Mouse (Mus musculus): Measurements from ENCODE around the gene Eif5.

Eif5 gene

DNA sequence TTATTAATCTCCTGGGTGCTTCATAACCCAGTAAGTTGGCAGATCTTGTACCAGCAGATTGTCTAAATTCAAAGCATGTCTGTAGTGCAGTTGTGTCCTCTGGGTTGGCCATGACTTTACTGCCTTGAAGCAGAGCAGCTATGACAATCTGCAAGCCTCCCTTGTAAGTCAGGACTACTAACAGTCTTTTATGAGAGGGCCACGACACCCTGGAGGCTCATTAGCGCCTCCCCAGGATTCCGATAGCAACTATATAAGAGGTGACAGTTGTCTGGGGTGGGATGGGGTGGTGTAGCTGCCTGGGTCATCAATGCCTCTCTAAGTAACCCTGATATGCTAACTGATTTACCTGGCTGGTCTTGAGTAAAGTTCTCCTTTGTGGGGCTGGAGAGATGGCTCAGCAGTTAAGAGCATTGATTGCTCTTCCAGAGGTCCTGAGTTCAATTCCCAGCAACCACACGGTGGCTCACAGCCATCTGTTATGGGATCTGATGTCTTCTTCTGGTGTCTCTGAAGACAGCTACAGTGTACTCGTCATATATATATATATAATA lies 25.3 kb downstream of the Eif5 start:
- DNase-seq (ENCODE audit: low read depth, low spot score) = no peak

DNA sequence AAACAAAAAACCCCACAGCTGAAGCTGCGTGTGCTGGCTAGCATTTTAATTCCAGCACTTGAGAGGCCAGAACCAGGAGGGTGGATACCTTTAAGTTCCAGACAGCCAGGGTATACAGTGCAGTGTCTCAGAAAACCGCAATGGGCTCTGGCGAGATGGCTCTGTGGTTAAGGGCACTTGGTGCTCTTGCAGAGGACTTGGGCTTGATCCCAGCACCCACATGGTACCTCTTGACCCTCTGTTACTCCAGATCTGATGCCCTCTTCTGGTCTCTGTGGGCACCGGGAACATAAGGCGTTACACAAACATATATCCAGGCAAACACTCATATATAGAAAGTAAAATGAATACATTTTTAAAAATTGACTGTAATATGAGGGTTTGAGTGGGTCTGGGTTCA lies 27.5 kb downstream of the Eif5 start:
- DNase-seq (ENCODE audit: low read depth, low spot score) = no peak

DNA sequence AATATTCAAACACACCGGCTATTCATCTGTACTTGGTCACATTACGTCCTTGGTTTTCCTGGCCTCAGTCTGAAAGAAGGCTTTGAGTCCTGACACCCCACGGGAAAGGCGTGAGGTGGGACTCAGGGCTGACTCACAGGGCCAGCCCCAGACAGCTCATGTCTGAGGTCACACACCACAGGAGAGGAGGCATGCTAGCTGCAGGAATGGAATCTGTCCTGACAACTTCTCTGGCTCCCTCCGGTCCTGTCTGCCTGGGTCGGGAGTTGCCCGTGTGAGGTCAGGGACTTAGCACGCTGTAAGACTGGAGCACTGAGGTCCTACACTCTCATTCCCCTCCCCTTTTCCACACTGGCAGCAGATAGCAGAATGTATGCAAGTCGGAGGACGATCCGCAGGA lies 31.0 kb downstream of the Eif5 start:
- DNase-seq (ENCODE audit: low read depth, low spot score) = no peak

DNA sequence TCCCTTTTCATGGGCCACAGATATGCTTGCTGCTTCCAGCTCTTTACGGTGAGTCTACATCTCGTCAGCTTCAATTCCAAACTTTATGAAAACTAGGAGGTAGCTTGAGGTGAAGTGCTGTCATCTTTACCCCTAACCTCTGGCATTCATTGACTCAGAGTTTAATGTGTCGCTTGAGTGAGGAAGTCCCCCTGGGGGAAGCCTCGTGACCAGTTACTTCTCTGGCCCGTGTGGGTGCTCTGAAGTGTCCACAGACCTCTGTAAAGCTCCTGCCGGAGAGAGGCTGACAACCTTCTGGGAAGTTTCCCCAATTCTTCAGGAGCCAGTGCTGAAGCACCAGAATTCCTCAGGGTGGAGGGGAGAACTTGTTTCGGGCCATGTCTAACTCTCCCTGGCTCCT lies 34.6 kb downstream of the Eif5 start:
- DNase-seq (ENCODE audit: low read depth, low spot score) = no peak

DNA sequence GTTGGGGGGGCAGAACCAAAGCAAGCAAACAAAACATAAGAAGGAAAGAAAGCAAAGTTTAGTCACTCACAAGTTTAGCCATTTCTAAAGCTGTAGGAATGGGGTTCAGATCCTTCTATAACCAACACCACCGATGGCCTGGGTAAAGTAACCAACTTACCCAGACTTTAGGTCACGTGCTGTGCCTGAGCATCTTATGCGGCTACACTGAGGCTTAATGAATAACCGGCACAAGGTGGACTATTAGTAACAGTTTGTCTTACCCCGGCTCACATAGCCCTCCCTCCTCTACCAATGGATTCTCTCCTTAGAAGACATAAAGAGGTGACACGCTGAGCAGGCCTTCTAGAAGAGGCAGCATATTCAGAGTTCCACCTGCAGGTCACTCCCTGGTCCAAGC lies 35.5 kb downstream of the Eif5 start:
- DNase-seq (ENCODE audit: low read depth, low spot score) = no peak

DNA sequence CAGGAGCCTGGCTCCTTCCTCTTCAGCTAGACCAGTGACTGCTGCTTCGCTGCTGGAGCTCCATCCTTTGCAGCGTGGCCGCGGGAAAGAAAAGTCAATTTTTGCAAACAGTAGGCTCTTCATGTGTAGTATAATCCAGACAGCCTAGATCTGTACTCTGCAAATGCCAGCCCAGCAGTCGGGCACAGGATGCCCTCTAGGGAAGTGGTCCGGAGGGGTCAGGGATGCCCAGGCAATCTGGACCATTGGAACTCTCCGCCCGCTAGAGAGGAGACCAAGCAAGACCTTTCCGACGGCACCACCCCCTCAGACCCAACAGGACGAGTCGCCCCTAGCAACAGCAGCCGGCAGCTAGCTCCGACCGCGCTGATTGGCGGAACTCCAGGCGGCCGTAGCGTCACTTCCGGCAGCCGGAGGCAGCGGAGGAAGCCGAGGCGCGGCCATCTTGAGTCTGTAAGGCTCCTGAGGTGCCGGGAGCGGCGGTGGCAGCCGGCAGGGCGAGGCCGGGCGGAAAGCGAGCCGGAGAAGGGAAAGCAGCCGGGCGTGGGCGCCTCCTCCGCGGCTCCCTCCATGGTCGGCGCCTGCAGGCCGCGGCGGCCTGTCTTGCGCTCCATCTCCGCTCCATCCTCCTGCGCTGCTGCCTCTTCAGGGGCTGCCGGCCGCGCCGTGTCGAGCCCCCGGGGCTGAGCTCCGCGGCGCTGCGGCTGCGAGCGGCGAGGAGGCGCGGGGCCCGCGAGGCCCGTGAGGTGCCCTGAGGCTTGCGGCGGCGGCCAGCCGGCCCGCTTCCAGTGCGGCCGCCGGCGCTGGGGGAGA lies 36.5 kb downstream of the Eif5 start, which contains the start of gene Mark3:
TSS of gene Mark3 (plus strand) at position 450 of the 813 bp plus-strand sequence.
- peak; percentile 90 for DNase-seq (ENCODE audit: low read depth, low spot score)

DNA sequence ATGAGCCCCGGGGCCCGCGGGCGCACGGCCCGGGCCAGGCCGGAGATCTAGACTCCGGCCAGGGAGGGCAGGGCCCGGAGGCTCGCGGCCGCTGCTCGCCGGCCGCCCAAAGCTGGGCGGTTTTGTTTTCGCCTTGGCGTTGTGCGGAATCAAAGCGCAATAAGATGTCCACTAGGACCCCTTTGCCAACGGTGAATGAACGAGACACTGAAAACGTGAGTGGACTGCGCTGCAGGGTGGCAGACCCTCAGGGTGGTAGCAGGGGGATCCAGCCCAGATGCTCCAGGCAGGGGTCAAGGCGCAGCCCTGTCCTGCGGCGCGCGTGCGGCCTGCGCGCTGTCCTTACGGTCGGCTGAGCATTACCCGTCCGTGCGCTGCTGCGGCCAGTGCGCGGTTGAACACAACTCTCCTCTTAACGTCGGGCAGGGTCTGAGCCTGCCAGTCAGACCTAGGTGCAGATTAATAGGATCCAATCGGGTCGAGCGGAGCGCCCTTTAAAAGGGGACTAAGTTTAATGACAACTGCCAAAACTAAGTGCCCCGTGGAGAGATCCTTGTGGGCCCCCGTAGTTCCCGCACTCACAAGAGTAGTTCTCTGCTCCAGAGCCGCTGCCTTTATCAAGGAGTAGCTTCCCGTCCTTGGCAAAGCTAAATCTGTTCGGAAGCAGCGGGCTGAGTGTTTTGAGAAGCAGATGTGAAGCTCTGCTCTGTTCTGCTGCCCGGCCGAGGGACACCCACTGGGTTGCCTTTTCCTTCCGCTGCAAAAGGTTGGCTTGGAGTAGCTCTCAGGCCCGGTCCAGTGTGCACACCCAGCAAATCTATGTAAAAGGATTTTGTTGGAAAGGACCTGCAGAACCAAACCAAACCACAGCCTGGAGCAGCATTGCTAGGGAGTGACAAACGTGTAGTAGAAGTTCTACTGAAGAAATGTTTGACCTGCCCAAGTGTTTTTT lies 37.3 kb downstream of the Eif5 start:
- DNase-seq (ENCODE audit: low read depth, low spot score) = no peak

DNA sequence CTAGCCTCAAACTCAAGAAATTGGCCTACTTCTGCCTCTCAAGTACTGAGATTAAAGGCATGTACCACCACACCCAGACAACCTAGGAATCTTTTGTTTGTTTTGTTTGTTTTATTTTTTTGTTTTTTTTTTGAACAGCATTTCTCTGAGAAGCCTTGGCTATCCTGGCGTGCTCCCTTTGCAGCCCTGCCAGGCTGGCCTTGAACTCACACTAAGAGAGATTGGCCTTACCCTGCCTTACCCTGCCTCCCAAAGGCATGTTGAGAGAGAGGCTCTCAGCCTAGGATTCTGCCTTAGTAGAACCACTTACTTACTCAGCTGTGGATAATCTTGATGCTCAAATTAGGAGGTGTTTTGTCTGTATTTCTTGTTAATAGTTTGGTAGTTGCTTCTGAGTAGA lies 45.2 kb downstream of the Eif5 start:
- DNase-seq (ENCODE audit: low read depth, low spot score) = no peak

DNA sequence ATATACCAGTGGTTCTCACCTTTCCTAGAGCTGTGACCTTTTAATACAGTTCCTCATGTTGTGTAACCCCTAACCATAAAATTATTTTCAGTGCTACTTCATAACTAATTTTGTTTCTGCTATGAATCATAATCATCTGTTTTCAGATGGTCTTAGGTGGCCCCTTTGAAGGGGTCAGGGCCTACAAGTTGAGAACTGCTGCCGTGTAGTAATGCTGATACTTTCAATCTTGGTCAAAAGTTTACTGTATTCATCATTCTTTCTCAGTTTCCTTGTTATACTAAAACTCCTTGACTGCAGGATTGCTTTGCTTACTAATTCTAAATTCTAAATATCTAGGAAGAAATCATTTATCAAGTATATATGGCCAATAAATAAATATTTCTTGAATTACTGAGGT lies 46.6 kb downstream of the Eif5 start:
- no peak for DNase-seq (ENCODE audit: low read depth, low spot score)

DNA sequence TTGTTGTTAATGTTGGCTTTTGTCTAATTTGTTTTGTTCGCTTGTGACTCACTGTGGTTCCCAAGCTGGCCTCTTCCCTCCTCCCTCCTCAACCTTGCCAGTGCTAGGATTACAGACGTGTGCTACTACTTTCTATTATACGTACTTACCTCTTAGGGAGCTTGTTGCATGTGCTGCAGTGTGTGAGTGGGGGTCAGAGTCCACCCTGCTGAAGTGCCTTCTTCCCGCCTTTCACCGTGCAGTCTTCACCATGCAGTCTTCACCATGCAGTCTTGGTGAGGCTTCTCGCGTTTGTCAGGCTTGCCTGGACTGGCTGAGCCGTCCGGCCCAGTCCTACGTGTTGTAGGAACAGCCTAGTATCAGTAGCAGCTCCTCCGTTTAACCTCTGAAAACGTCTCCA lies 49.4 kb downstream of the Eif5 start:
- DNase-seq (ENCODE audit: low read depth, low spot score) = no peak

DNA sequence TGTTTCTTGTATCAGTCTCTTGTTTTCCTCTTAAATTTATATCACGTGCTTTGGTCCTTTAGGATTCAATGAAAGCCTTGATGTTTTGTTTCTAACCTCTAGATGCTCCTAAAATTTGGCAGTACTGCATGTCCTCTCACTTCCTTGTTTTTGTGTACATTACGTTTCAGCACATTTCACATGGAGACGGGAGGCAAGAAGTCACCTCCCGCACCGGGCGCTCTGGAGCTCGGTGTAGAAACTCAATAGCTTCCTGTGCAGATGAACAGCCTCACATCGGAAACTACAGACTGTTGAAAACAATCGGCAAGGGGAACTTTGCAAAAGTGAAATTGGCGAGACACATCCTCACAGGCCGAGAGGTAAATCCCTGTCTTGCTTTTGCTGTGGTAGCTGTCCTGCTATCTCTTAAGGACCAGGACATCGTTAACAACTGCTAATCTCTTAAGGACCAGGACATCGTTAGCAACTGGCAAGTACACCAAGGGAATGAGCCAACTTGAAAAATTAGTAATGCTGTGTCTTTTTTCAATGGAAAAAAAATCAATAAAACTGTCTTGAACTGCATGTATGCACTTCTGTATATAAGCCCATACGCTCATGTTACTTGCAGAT lies 54.7 kb downstream of the Eif5 start:
- DNase-seq (ENCODE audit: low read depth, low spot score) = no peak

DNA sequence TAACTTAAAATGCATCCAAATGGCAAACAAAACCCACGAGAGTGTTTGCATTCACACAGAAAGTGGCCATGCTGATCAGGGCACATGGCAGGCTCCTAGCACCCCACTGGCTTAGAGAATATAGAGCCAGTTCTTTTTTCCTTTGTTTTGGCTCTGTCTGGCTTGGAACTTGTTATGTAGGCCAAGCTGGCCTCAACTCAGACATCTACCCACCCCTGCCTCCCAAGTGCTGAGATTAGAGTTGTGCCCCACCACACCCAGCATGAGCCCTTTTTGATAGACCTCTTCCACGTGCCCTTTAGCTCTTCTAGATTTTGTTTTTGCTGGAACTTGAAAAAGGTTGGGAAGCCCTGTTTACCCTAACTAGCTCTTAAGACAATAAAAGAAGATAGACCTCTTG lies 56.0 kb downstream of the Eif5 start:
- DNase-seq (ENCODE audit: low read depth, low spot score) = no peak

Data from WW6 (cell line).